Mouse (Mus musculus) heart, embryonic 10.5 days (tissue): ENCODE data around the gene Asprv1. TPM values are rescaled to one million over a fixed set of nuclear protein-coding genes. Genes with fewer than 3 reads are reported as not detected.

Experiments used
- DNase-seq: peaks from one replicate; pipeline ENCODE4 v3.0.0-alpha.2; 2017; ENCODE audit warnings: low spot score
- H3K27ac ChIP-seq: fragments of 300-500 bp; sonication (generic); 2 replicates; pipeline ENCODE4 v1.5.1; 2016; ENCODE audit warnings: mild to moderate bottlenecking
- H3K27me3 ChIP-seq: fragments of 300-500 bp; sonication (generic); 2 replicates; pipeline ENCODE4 v1.6.1; 2016; ENCODE audit warnings: mild to moderate bottlenecking; ENCODE audit not compliant: poor library complexity, insufficient read depth, severe bottlenecking
- H3K36me3 ChIP-seq: fragments of 300-500 bp; sonication (generic); 2 replicates; pipeline ENCODE4 v1.6.1; 2016; ENCODE audit warnings: mild to moderate bottlenecking, moderate library complexity
- H3K4me1 ChIP-seq: fragments of 300-500 bp; sonication (generic); 2 replicates; pipeline ENCODE4 v1.6.1; 2016; ENCODE audit warnings: mild to moderate bottlenecking
- H3K4me3 ChIP-seq: fragments of 300-500 bp; sonication (generic); 2 replicates; pipeline ENCODE4 v1.5.1; 2016; ENCODE audit warnings: mild to moderate bottlenecking, moderate library complexity
- H3K9me3 ChIP-seq: fragments of 300-500 bp; sonication (generic); 2 replicates; pipeline ENCODE4 v1.6.1; 2016; ENCODE audit warnings: mild to moderate bottlenecking, moderate library complexity
- WGBS: fragments of 180-500 bp; shearing (Covaris S2); methylation state at CpG from one replicate; pipeline ENCODE4 v1.1.7; 2016; 5-methylcytosine and 5-hydroxymethylcytosine counted together
- polyA plus RNA-seq: library from polyadenylated mRNA; unstranded; fragments of >200 nt; fragmentation: Nextera tagmentation; extraction: Ambion mirVana; gene quantifications from 2 replicates; pipeline ENCODE4 v1.2.1, GENCODE M21; 2016

Asprv1 gene
- polyA plus RNA-seq, 1 experiment from 2014 or later = 0.58 TPM

GRCm38 (mm10) chr6:86636495-86636894 is 8.5 kb downstream of the Asprv1 start:
- H3K9me3 ChIP-seq = no peaks in the 10 kb centered on the region
- H3K36me3 ChIP-seq = no peaks in the 10 kb centered on the region
- peaks cover 5% of the 10 kb centered on the region; the same call in 1 of the 2 replicates for H3K4me1 ChIP-seq
- H3K27me3 ChIP-seq = peaks cover 8% of the 10 kb centered on the region; the same call in 1 of the 2 replicates
- no peak for DNase-seq
- H3K27ac ChIP-seq = peak overlapping the region; percentile 23; the same call in 1 of the 2 replicates
- 33% methylated on average over 2 of the region's 2 CpGs for WGBS
- no peak overlapping the region for H3K4me3 ChIP-seq

GRCm38 (mm10) chr6:86637171-86637835 is 9.3 kb downstream of the Asprv1 start:
- Histone ChIP-seq H3K9me3 (no peaks in the 10 kb centered on the region), H3K27me3 (peaks cover 7% of the 10 kb centered on the region; the same call in 1 of the 2 replicates), H3K36me3 (no peaks in the 10 kb centered on the region), H3K4me3 (no peak overlapping the region), H3K4me1 (peaks cover 7% of the 10 kb centered on the region; the same call in 1 of the 2 replicates), H3K27ac (no peak overlapping the region)
- WGBS = 52% methylated on average over 4 of the region's 4 CpGs
- DNase-seq = no peak

GRCm38 (mm10) chr6:86637860-86638259 is 9.9 kb downstream of the Asprv1 start:
- DNase-seq = no peak
- peaks cover 7% of the 10 kb centered on the region; the same call in 1 of the 2 replicates for H3K27me3 ChIP-seq
- no peaks in the 10 kb centered on the region for H3K36me3 ChIP-seq
- no peak overlapping the region for H3K4me3 ChIP-seq
- H3K4me1 ChIP-seq = peaks cover 7% of the 10 kb centered on the region; the same call in 1 of the 2 replicates
- no peaks in the 10 kb centered on the region for H3K9me3 ChIP-seq
- 82% methylated on average over 2 of the region's 2 CpGs for WGBS
- no peak overlapping the region for H3K27ac ChIP-seq

GRCm38 (mm10) chr6:86638434-86638833 is 10.5 kb downstream of the Asprv1 start:
- no peaks in the 10 kb centered on the region for H3K36me3 ChIP-seq
- H3K4me3 ChIP-seq = no peak overlapping the region
- no peaks in the 10 kb centered on the region for H3K9me3 ChIP-seq
- peaks cover 7% of the 10 kb centered on the region; the same call in 1 of the 2 replicates for H3K27me3 ChIP-seq
- WGBS = 29% methylated on average over 2 of the region's 2 CpGs
- peaks cover 9% of the 10 kb centered on the region; the same call in 1 of the 2 replicates for H3K4me1 ChIP-seq
- DNase-seq = no peak
- peak overlapping the region; percentile 3; the same call in 1 of the 2 replicates for H3K27ac ChIP-seq

GRCm38 (mm10) chr6:86639180-86640160 is 11.5 kb downstream of the Asprv1 start:
- H3K27me3 ChIP-seq = peaks cover 7% of the 10 kb centered on the region; the same call in 1 of the 2 replicates
- H3K27ac ChIP-seq = peak overlapping the region; percentile 3; the same call in 1 of the 2 replicates
- H3K36me3 ChIP-seq = no peaks in the 10 kb centered on the region
- H3K4me1 ChIP-seq = peaks cover 19% of the 10 kb centered on the region
- H3K4me3 ChIP-seq = no peak overlapping the region
- 74% methylated on average over 18 of the region's 18 CpGs for WGBS
- no peaks in the 10 kb centered on the region for H3K9me3 ChIP-seq
- no peak for DNase-seq

GRCm38 (mm10) chr6:86640161-86640560 is 12.2 kb downstream of the Asprv1 start:
- peaks cover 25% of the 10 kb centered on the region for H3K4me1 ChIP-seq
- H3K36me3 ChIP-seq = no peaks in the 10 kb centered on the region
- no peak overlapping the region for H3K4me3 ChIP-seq
- WGBS = 74% methylated on average over 3 of the region's 3 CpGs
- H3K27ac ChIP-seq = no peak overlapping the region; the same call in 1 of the 2 replicates
- H3K9me3 ChIP-seq = no peaks in the 10 kb centered on the region
- peaks cover 7% of the 10 kb centered on the region; the same call in 1 of the 2 replicates for H3K27me3 ChIP-seq
- no peak for DNase-seq

- H3K4me1 ChIP-seq = peaks cover 25% of the 10 kb centered on the region
- H3K27me3 ChIP-seq = peaks cover 7% of the 10 kb centered on the region; the same call in 1 of the 2 replicates
- H3K36me3 ChIP-seq = no peaks in the 10 kb centered on the region
- no peak overlapping the region for H3K4me3 ChIP-seq
- H3K9me3 ChIP-seq = no peaks in the 10 kb centered on the region
- 87% methylated on average over 8 of the region's 8 CpGs for WGBS
- no peak for DNase-seq
- no peak overlapping the region for H3K27ac ChIP-seq
These were observed 12.8 kb downstream of the Asprv1 start for GRCm38 (mm10) chr6:86640776-86641175.

- WGBS = 53% methylated on average over 8 of the region's 8 CpGs
- H3K36me3 ChIP-seq = no peaks in the 10 kb centered on the region
- H3K27ac ChIP-seq = no peak overlapping the region
- H3K9me3 ChIP-seq = no peaks in the 10 kb centered on the region
- H3K4me3 ChIP-seq = no peak overlapping the region
- H3K27me3 ChIP-seq = peaks cover 7% of the 10 kb centered on the region; the same call in 1 of the 2 replicates
- no peak for DNase-seq
- H3K4me1 ChIP-seq = peaks cover 21% of the 10 kb centered on the region
These were observed 13.8 kb downstream of the Asprv1 start for GRCm38 (mm10) chr6:86641716-86642115.

GRCm38 (mm10) chr6:86644775-86645400 is 16.9 kb downstream of the Asprv1 start:
- H3K27me3 ChIP-seq = peaks cover 7% of the 10 kb centered on the region; the same call in 1 of the 2 replicates
- H3K27ac ChIP-seq = no peak overlapping the region
- H3K4me1 ChIP-seq = peaks cover 20% of the 10 kb centered on the region
- no peaks in the 10 kb centered on the region for H3K9me3 ChIP-seq
- peaks cover 11% of the 10 kb centered on the region for H3K36me3 ChIP-seq
- no peak overlapping the region for H3K4me3 ChIP-seq
- DNase-seq = no peak
- WGBS = 67% methylated on average over 3 of the region's 3 CpGs

- Histone ChIP-seq H3K36me3 (peaks cover 17% of the 10 kb centered on the region), H3K9me3 (no peaks in the 10 kb centered on the region), H3K27me3 (peaks cover 7% of the 10 kb centered on the region; the same call in 1 of the 2 replicates), H3K4me1 (peaks cover 20% of the 10 kb centered on the region), H3K27ac (no peak overlapping the region), H3K4me3 (no peak overlapping the region)
- DNase-seq = no peak
- WGBS = 75% methylated on average over 4 of the region's 4 CpGs
These were observed 17.6 kb downstream of the Asprv1 start for GRCm38 (mm10) chr6:86645551-86645950.

GRCm38 (mm10) chr6:86646143-86646542 is 18.2 kb downstream of the Asprv1 start:
- Histone ChIP-seq H3K4me3 (no peak overlapping the region), H3K36me3 (peaks cover 23% of the 10 kb centered on the region), H3K4me1 (peaks cover 20% of the 10 kb centered on the region), H3K27ac (no peak overlapping the region), H3K9me3 (no peaks in the 10 kb centered on the region), H3K27me3 (peaks cover 6% of the 10 kb centered on the region; the same call in 1 of the 2 replicates)
- no peak for DNase-seq
- 71% methylated on average over 7 of the region's 7 CpGs for WGBS

GRCm38 (mm10) chr6:86653026-86653425 is 25.1 kb downstream of the Asprv1 start:
- Histone ChIP-seq H3K4me3 (no peak overlapping the region), H3K27ac (no peak overlapping the region), H3K4me1 (peaks cover 16% of the 10 kb centered on the region), H3K36me3 (peaks cover 45% of the 10 kb centered on the region), H3K27me3 (no peaks in the 10 kb centered on the region), H3K9me3 (no peaks in the 10 kb centered on the region)
- no peak for DNase-seq
- 91% methylated on average over 6 of the region's 6 CpGs for WGBS
